Mouse (Mus musculus) E14TG2a.4 (cell line): ENCODE results near the gene Naa20.

ENCODE experiments used
- CTCF ChIP-seq: conservative IDR thresholded peaks from 2 replicates; pipeline ENCODE4 v1.5.1; 2014; ENCODE audit warnings: low read length
- POU5F1 ChIP-seq: IDR thresholded peaks from 2 replicates; pipeline ENCODE4 v1.6.1; 2014; ENCODE audit warnings: low read length, borderline replicate concordance

- TF ChIP-seq CTCF (no peak), POU5F1 (no peak)
Measured at GRCm38 (mm10) chr2:145865344-145865743, 36.6 kb upstream of the Naa20 start.
